Mouse (Mus musculus): ENCODE results near the gene Pcnx2. TPM values are rescaled to one million over a fixed set of nuclear protein-coding genes. Genes with fewer than 3 reads are reported as not detected.

The Pcnx2 gene
- polyA plus RNA-seq, 1 experiment from 2014 or later, result 0.19 TPM

- Histone ChIP-seq H3K27me3 (0 out of 2 replicates have a peak, but pooled peaks cover 3% of the 10 kb centered on the region), H3K4me1 (replicated peaks) (0 out of 2 replicates have a peak, but pooled peaks cover 6% of the 10 kb centered on the region), H3K9ac (replicated peaks) (no peak overlapping the region), H3K4me2 (no peak overlapping the region), H3K9me3 (no peaks in the 10 kb centered on the region), H3K27ac (no peak overlapping the region), H3K4me3 (replicated peaks) (no peak overlapping the region), H3K36me3 (no peaks in the 10 kb centered on the region)
- WGBS, result 86% methylated on average over 7 of the region's 7 CpGs
- ATAC-seq (ENCODE audit: insufficient number of reproducible peaks, insufficient read depth, low FRiP score, low TSS enrichment, low read depth), result no peak
These were observed 78.3 kb downstream of the Pcnx2 start for GRCm38 (mm10) chr8:125819797-125820196.

GRCm38 (mm10) chr8:125818796-125819195 lies 79.3 kb downstream of the Pcnx2 start:
- Histone ChIP-seq H3K9ac (replicated peaks) (no peak overlapping the region), H3K4me1 (replicated peaks) (0 out of 2 replicates have a peak, but pooled peaks cover 6% of the 10 kb centered on the region), H3K9me3 (no peaks in the 10 kb centered on the region), H3K36me3 (no peaks in the 10 kb centered on the region), H3K27ac (no peak overlapping the region), H3K4me2 (no peak overlapping the region), H3K4me3 (replicated peaks) (no peak overlapping the region), H3K27me3 (0 out of 2 replicates have a peak, but pooled peaks cover 3% of the 10 kb centered on the region)
- ATAC-seq (ENCODE audit: insufficient number of reproducible peaks, insufficient read depth, low FRiP score, low TSS enrichment, low read depth), result no peak
- 71% methylated on average over 9 of the region's 9 CpGs for WGBS

GRCm38 (mm10) chr8:125816742-125817141 lies 81.4 kb downstream of the Pcnx2 start:
- WGBS, result 77% methylated on average over 5 of the region's 5 CpGs
- H3K9ac ChIP-seq (replicated peaks), result no peak overlapping the region
- H3K4me1 ChIP-seq (replicated peaks), result 0 out of 2 replicates have a peak, but pooled peaks cover 4% of the 10 kb centered on the region
- no peaks in the 10 kb centered on the region for H3K36me3 ChIP-seq
- H3K27ac ChIP-seq, result no peak overlapping the region
- no peak for ATAC-seq (ENCODE audit: insufficient number of reproducible peaks, insufficient read depth, low FRiP score, low TSS enrichment, low read depth)
- H3K4me2 ChIP-seq, result no peak overlapping the region
- no peaks in the 10 kb centered on the region for H3K9me3 ChIP-seq
- H3K4me3 ChIP-seq (replicated peaks), result no peak overlapping the region
- H3K27me3 ChIP-seq, result 0 out of 2 replicates have a peak, but pooled peaks cover 3% of the 10 kb centered on the region

GRCm38 (mm10) chr8:125808826-125809225 lies 89.3 kb downstream of the Pcnx2 start:
- Histone ChIP-seq H3K27me3 (no peaks in the 10 kb centered on the region), H3K4me2 (no peak overlapping the region), H3K4me1 (replicated peaks) (peaks cover 12% of the 10 kb centered on the region; the same call in 1 of the 2 replicates), H3K9me3 (no peaks in the 10 kb centered on the region), H3K36me3 (no peaks in the 10 kb centered on the region), H3K4me3 (replicated peaks) (no peak overlapping the region), H3K9ac (replicated peaks) (no peak overlapping the region), H3K27ac (peak overlapping the region; percentile 72)
- ATAC-seq (ENCODE audit: insufficient number of reproducible peaks, insufficient read depth, low FRiP score, low TSS enrichment, low read depth), result no peak
- 72% methylated on average over 6 of the region's 6 CpGs for whole genome bisulfite sequencing

- H3K4me3 ChIP-seq (replicated peaks), result no peak overlapping the region
- no peak for ATAC-seq (ENCODE audit: insufficient number of reproducible peaks, insufficient read depth, low FRiP score, low TSS enrichment, low read depth)
- 91% methylated on average over 12 of the region's 12 CpGs for WGBS
- H3K9me3 ChIP-seq, result no peaks in the 10 kb centered on the region
- peaks cover 12% of the 10 kb centered on the region; the same call in 1 of the 2 replicates for H3K4me1 ChIP-seq (replicated peaks)
- H3K27ac ChIP-seq, result no peak overlapping the region
- H3K4me2 ChIP-seq, result no peak overlapping the region
- no peaks in the 10 kb centered on the region for H3K27me3 ChIP-seq
- no peaks in the 10 kb centered on the region for H3K36me3 ChIP-seq
- no peak overlapping the region for H3K9ac ChIP-seq (replicated peaks)
These were observed 90.2 kb downstream of the Pcnx2 start for GRCm38 (mm10) chr8:125807905-125808310.

- Histone ChIP-seq H3K9me3 (no peaks in the 10 kb centered on the region), H3K4me3 (replicated peaks) (no peak overlapping the region), H3K36me3 (no peaks in the 10 kb centered on the region), H3K9ac (replicated peaks) (no peak overlapping the region), H3K4me2 (no peak overlapping the region), H3K27ac (no peak overlapping the region), H3K27me3 (no peaks in the 10 kb centered on the region), H3K4me1 (replicated peaks) (peaks cover 12% of the 10 kb centered on the region; the same call in 1 of the 2 replicates)
- WGBS, result 83% methylated on average over 12 of the region's 12 CpGs
- ATAC-seq (ENCODE audit: insufficient number of reproducible peaks, insufficient read depth, low FRiP score, low TSS enrichment, low read depth), result no peak
These were observed 91.7 kb downstream of the Pcnx2 start for GRCm38 (mm10) chr8:125806459-125806858.

GRCm38 (mm10) chr8:125796970-125797369 lies 101.1 kb downstream of the Pcnx2 start:
- WGBS, result 93% methylated on average over 2 of the region's 2 CpGs
- H3K4me1 ChIP-seq (replicated peaks), result peaks cover 10% of the 10 kb centered on the region; the same call in 1 of the 2 replicates
- H3K9me3 ChIP-seq, result no peaks in the 10 kb centered on the region
- no peak for ATAC-seq (ENCODE audit: insufficient number of reproducible peaks, insufficient read depth, low FRiP score, low TSS enrichment, low read depth)
- no peaks in the 10 kb centered on the region for H3K27me3 ChIP-seq
- H3K36me3 ChIP-seq, result no peaks in the 10 kb centered on the region
- no peak overlapping the region for H3K4me3 ChIP-seq (replicated peaks)
- no peak overlapping the region for H3K4me2 ChIP-seq
- no peak overlapping the region for H3K9ac ChIP-seq (replicated peaks)
- H3K27ac ChIP-seq, result no peak overlapping the region

- no peak overlapping the region for H3K4me3 ChIP-seq (replicated peaks)
- 87% methylated on average over 2 of the region's 2 CpGs for WGBS
- ATAC-seq (ENCODE audit: insufficient number of reproducible peaks, insufficient read depth, low FRiP score, low TSS enrichment, low read depth), result no peak
- H3K27ac ChIP-seq, result no peak overlapping the region
- H3K27me3 ChIP-seq, result no peaks in the 10 kb centered on the region
- H3K36me3 ChIP-seq, result no peaks in the 10 kb centered on the region
- H3K9ac ChIP-seq (replicated peaks), result no peak overlapping the region
- H3K4me1 ChIP-seq (replicated peaks), result peaks cover 18% of the 10 kb centered on the region; the same call in 1 of the 2 replicates
- no peak overlapping the region for H3K4me2 ChIP-seq
- H3K9me3 ChIP-seq, result no peaks in the 10 kb centered on the region
These were observed 102.8 kb downstream of the Pcnx2 start for GRCm38 (mm10) chr8:125795341-125795740.

- H3K9me3 ChIP-seq, result no peaks in the 10 kb centered on the region
- no peaks in the 10 kb centered on the region for H3K27me3 ChIP-seq
- no peak overlapping the region for H3K4me3 ChIP-seq (replicated peaks)
- H3K9ac ChIP-seq (replicated peaks), result no peak overlapping the region
- no peak for ATAC-seq (ENCODE audit: insufficient number of reproducible peaks, insufficient read depth, low FRiP score, low TSS enrichment, low read depth)
- no peaks in the 10 kb centered on the region for H3K36me3 ChIP-seq
- WGBS, result 76% methylated on average over 9 of the region's 9 CpGs
- H3K4me2 ChIP-seq, result no peak overlapping the region
- H3K4me1 ChIP-seq (replicated peaks), result peaks cover 18% of the 10 kb centered on the region; the same call in 1 of the 2 replicates
- no peak overlapping the region for H3K27ac ChIP-seq
These were observed 105.2 kb downstream of the Pcnx2 start for GRCm38 (mm10) chr8:125792816-125793455.

GRCm38 (mm10) chr8:125786886-125787285 lies 111.2 kb downstream of the Pcnx2 start:
- WGBS, result 86% methylated on average over 7 of the region's 7 CpGs

GRCm38 (mm10) chr8:125782161-125782560 lies 116.0 kb downstream of the Pcnx2 start:
- peaks cover 8% of the 10 kb centered on the region for H3K4me1 ChIP-seq (replicated peaks)
- no peak overlapping the region for H3K4me3 ChIP-seq (replicated peaks)
- WGBS, result 63% methylated on average over 3 of the region's 3 CpGs
- no peaks in the 10 kb centered on the region for H3K36me3 ChIP-seq
- H3K9ac ChIP-seq (replicated peaks), result no peak overlapping the region
- no peak overlapping the region for H3K4me2 ChIP-seq
- no peaks in the 10 kb centered on the region for H3K27me3 ChIP-seq
- ATAC-seq (ENCODE audit: insufficient number of reproducible peaks, insufficient read depth, low FRiP score, low TSS enrichment, low read depth), result no peak
- no peak overlapping the region for H3K27ac ChIP-seq
- H3K9me3 ChIP-seq, result no peaks in the 10 kb centered on the region

More at GRCm38 (mm10) chr8:125786886-125787285, 111.2 kb downstream of the Pcnx2 start:
- no peak overlapping the region for H3K9ac ChIP-seq (replicated peaks)
- no peaks in the 10 kb centered on the region for H3K9me3 ChIP-seq
- no peak overlapping the region for H3K4me3 ChIP-seq (replicated peaks)
- H3K27me3 ChIP-seq, result no peaks in the 10 kb centered on the region
- peaks cover 8% of the 10 kb centered on the region; the same call in 1 of the 2 replicates for H3K4me1 ChIP-seq (replicated peaks)
- H3K27ac ChIP-seq, result no peak overlapping the region
- no peak for ATAC-seq (ENCODE audit: insufficient number of reproducible peaks, insufficient read depth, low FRiP score, low TSS enrichment, low read depth)
- H3K4me2 ChIP-seq, result no peak overlapping the region
- no peaks in the 10 kb centered on the region for H3K36me3 ChIP-seq

- Histone ChIP-seq H3K36me3 (no peaks in the 10 kb centered on the region), H3K9ac (replicated peaks) (no peak overlapping the region), H3K27ac (no peak overlapping the region), H3K9me3 (no peaks in the 10 kb centered on the region), H3K27me3 (no peaks in the 10 kb centered on the region), H3K4me2 (no peak overlapping the region), H3K4me3 (replicated peaks) (no peak overlapping the region), H3K4me1 (replicated peaks) (peaks cover 8% of the 10 kb centered on the region)
- WGBS, result 50% methylated on average over 8 of the region's 8 CpGs
- ATAC-seq (ENCODE audit: insufficient number of reproducible peaks, insufficient read depth, low FRiP score, low TSS enrichment, low read depth), result no peak
These were observed 118.5 kb downstream of the Pcnx2 start for GRCm38 (mm10) chr8:125779656-125780055.
